Mouse (Mus musculus) neural tube, postnatal 0 days (tissue): ENCODE measurements around the gene Mup14. TPM values are rescaled to one million over a fixed set of nuclear protein-coding genes. Genes with fewer than 3 reads are reported as not detected.

Experiments used
- polyA plus RNA-seq: library from polyadenylated mRNA; unstranded; fragments of >200 nt; fragmentation: Nextera tagmentation; extraction: Ambion mirVana; gene quantifications from 2 replicates; pipeline ENCODE4 v1.2.1, GENCODE M21; 2015

Mup14 gene
- not detected in 2 replicates for polyA plus RNA-seq

GRCm38 (mm10) chr4:61303900-61304299, at the start of gene Mup14:
Gene Mup14 (minus strand): TSS chr4:61304000.

Other genes with a start within 250 kb of the Mup14 start
- gene Mup13, start 75.7 kb downstream of the Mup14 start, polyA plus RNA-seq: not detected in 2 replicates
- gene Mup15, start 135.7 kb upstream of the Mup14 start, polyA plus RNA-seq: not detected in 2 replicates
- not detected in 2 replicates for gene Mup16, start 215.5 kb upstream of the Mup14 start, polyA plus RNA-seq